Mouse (Mus musculus) adrenal gland, postnatal 0 days (tissue): Measurements from ENCODE around the gene Slc46a2. TPM values are rescaled to one million over a fixed set of nuclear protein-coding genes. Genes with fewer than 3 reads are reported as not detected.

Source experiments
- polyA plus RNA-seq: library from polyadenylated mRNA; unstranded; fragments of >200 nt; fragmentation: Nextera tagmentation; extraction: Ambion mirVana; gene quantifications from 2 replicates; pipeline ENCODE4 v1.2.1, GENCODE M21; 2015

The Slc46a2 gene
- 0.04 and 0.09 TPM in 2 replicates for polyA plus RNA-seq

GRCm38 (mm10) chr4:59914608-59915403 lies at the start of gene Slc46a2:
TSS of gene Slc46a2 (minus strand) at chr4:59915056.

GRCm38 (mm10) chr4:59963405-59964344 lies 48.8 kb upstream of the Slc46a2 start, which contains the start of gene Mup6:
TSS of gene Mup6 (plus strand) at chr4:59964294.

GRCm38 (mm10) chr4:59960610-59961009 lies 45.8 kb upstream of the Slc46a2 start, which contains the start of gene Mup4:
TSS of gene Mup4 (minus strand) at chr4:59960710.

Other genes with a start within 250 kb of the Slc46a2 start
- gene Inip, start 113.5 kb downstream of the Slc46a2 start, polyA plus RNA-seq: 18.8 and 27.8 TPM in 2 replicates
- 5.7 and 7.0 TPM in 2 replicates for gene Snx30, start 109.2 kb downstream of the Slc46a2 start, polyA plus RNA-seq
- not detected in 2 replicates for gene Mup4, start 45.7 kb upstream of the Slc46a2 start, polyA plus RNA-seq
- gene Mup6, start 49.2 kb upstream of the Slc46a2 start, polyA plus RNA-seq: not detected in 2 replicates
- not detected in 2 replicates for gene Mup7, start 155.4 kb upstream of the Slc46a2 start, polyA plus RNA-seq
- gene Mup2, start 239.2 kb upstream of the Slc46a2 start, polyA plus RNA-seq: not detected in 2 replicates